Mouse (Mus musculus): ENCODE results near the gene Gphn. TPM values are rescaled to one million over a fixed set of nuclear protein-coding genes. Genes with fewer than 3 reads are reported as not detected.

Gene Gphn
- total and polyA plus RNA-seq, 3 experiments: 23.1 to 30.5 TPM; not detected in 1

GRCm38 (mm10) chr12:78225707-78226518, at the start of gene Gphn (continued):
- peak; percentile 88 for TF ChIP-seq MYC (IDR thresholded peaks at IDR 0.05; ENCODE audit: low read depth, low read length)
- TF ChIP-seq MAX (IDR thresholded peaks at IDR 0.05; ENCODE audit: low read length): peak; percentile 93
- no peak for TF ChIP-seq ZNF384 (IDR thresholded peaks at IDR 0.05; ENCODE audit: low read depth, low read length)
- TF ChIP-seq USF1 (IDR thresholded peaks at IDR 0.05; ENCODE audit: low read depth, low read length): peak; percentile 46; the same call in 1 of the 2 replicates

DNA sequence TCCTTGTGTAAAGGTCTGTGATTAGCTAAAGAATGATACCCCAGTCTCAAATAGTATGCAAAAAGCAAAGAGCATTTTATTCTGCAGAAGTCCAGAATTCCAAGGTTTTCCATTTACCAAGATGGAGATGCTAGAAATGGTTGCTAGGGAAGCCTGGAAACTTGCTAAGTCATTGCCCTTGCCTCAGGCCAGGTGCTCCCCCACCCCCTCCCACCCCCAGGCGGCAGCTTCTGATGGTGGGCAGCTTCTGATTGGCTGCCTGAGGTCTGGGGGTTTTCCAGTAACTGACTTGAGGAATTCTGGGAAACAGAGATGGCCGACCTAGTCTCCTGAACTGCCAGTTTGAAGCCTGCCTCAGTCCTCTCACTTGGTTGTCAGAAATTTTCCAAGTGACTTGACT, 44.7 kb upstream of the Gphn start:
- Histone ChIP-seq H3K27me3 (ENCODE audit: control insufficient read depth in 1 of 2, insufficient read depth in 2 of 2, low read length in 2 of 2) (peaks cover 0 to under 1% of the 10 kb centered on the region in 2 experiments; a peak in 1 of 4 replicates), H3K4me3 (ENCODE audit: control insufficient read depth in 1 of 2, insufficient read depth in 1 of 2, low read depth in 2 of 2, low read length in 2 of 2) (no peak overlapping the region), H3K4me1 (ENCODE audit: control insufficient read depth in 1 of 2, insufficient read depth in 2 of 2, low read length in 2 of 2) (no peaks in the 10 kb centered on the region)

DNA sequence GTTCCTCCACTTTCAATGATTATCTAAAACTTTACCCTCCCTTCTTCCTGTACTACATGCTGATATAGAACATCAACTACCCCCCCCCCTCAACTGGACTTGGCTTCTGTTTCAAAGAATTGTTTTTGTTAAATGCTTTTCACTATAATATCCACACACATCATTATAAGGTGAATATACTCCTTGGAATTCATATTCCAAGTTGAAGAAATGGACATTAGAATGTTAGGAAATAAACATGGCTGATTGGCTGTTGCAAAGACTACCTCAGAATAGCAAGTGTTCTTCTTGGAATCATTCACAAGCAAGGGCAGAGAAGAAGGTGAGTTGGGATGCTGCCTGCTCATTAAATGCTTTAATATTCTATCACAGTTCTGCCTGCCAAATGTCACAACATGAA, 32.2 kb upstream of the Gphn start, which contains the start of gene Gm6657:
Gene Gm6657, plus strand, starts transcription at position 301 of the 400 bp plus-strand sequence.
- peaks cover 8 to 18% of the 10 kb centered on the region in 2 experiments; a peak in 3 of 4 replicates for H3K4me1 ChIP-seq (ENCODE audit: control insufficient read depth in 1 of 2, insufficient read depth in 2 of 2, low read length in 2 of 2)

More for the DNA sequence above, 44.7 kb upstream of the Gphn start:
- no peak overlapping the region for H3K27ac ChIP-seq (ENCODE audit: control insufficient read depth, low read depth, low read length)
- no peaks in the 10 kb centered on the region for H3K36me3 ChIP-seq (ENCODE audit: control insufficient read depth in 1 of 2, insufficient read depth in 2 of 2, low read length in 2 of 2)
- DNase-seq (ENCODE audit: low read depth, low spot score): no peak
- H3K9ac ChIP-seq (ENCODE audit: control insufficient read depth, low read depth, low read length, poor library complexity, severe bottlenecking): no peak overlapping the region
- H3K79me2 ChIP-seq (ENCODE audit: control insufficient read depth, insufficient read depth, low read length, poor library complexity): no peaks in the 10 kb centered on the region
- H3K9me3 ChIP-seq (replicated peaks; ENCODE audit: insufficient read depth, low read length): no peaks in the 10 kb centered on the region
- no peak for TF ChIP-seq NELFE (IDR thresholded peaks at IDR 0.05; ENCODE audit: low read depth, low read length)
- no peak for TF ChIP-seq ZKSCAN1 (IDR thresholded peaks at IDR 0.05; ENCODE audit: low read depth, low read length)
- no peak for TF ChIP-seq CTCF (IDR thresholded peaks at IDR 0.05 in 2 of 3, conservative IDR thresholded peaks at IDR 0.05 in 1 of 3; ENCODE audit: control insufficient read depth in 1 of 3, insufficient read depth in 1 of 3, low read depth in 2 of 3, low read length in 3 of 3, poor library complexity in 1 of 3, severe bottlenecking in 1 of 3)
- no peak for TF ChIP-seq MAZ (IDR thresholded peaks at IDR 0.05; ENCODE audit: low read depth, low read length)
- no peak for TF ChIP-seq BHLHE40 (IDR thresholded peaks at IDR 0.05; ENCODE audit: borderline replicate concordance, low read depth, low read length)

More for the DNA sequence above, 32.2 kb upstream of the Gphn start, which contains the start of gene Gm6657:
- H3K36me3 ChIP-seq (ENCODE audit: control insufficient read depth in 1 of 2, insufficient read depth in 2 of 2, low read length in 2 of 2): peaks cover 0 to 20% of the 10 kb centered on the region in 2 experiments; a peak in 2 of 4 replicates
- H3K4me3 ChIP-seq (ENCODE audit: control insufficient read depth in 1 of 2, insufficient read depth in 1 of 2, low read depth in 2 of 2, low read length in 2 of 2): no peak within 1 kb of the TSS
- no peaks in the 10 kb centered on the region for H3K27me3 ChIP-seq (ENCODE audit: control insufficient read depth in 1 of 2, insufficient read depth in 2 of 2, low read length in 2 of 2)
- H3K9ac ChIP-seq (ENCODE audit: control insufficient read depth, low read depth, low read length, poor library complexity, severe bottlenecking): no peak within 1 kb of the TSS
- no peaks in the 10 kb centered on the region for H3K79me2 ChIP-seq (ENCODE audit: control insufficient read depth, insufficient read depth, low read length, poor library complexity)
- H3K27ac ChIP-seq (ENCODE audit: control insufficient read depth, low read depth, low read length): peak within 1 kb of the TSS; percentile 22; the same call in 1 of the 2 replicates
- no peak for DNase-seq (ENCODE audit: low read depth, low spot score)
- no peaks in the 10 kb centered on the region for H3K9me3 ChIP-seq (replicated peaks; ENCODE audit: insufficient read depth, low read length)
- TF ChIP-seq ZC3H11A (IDR thresholded peaks at IDR 0.05; ENCODE audit: low read depth, low read length) (no peak), SMC3 (IDR thresholded peaks at IDR 0.05; ENCODE audit: low read depth, low read length) (no peak), HCFC1 (IDR thresholded peaks at IDR 0.05; ENCODE audit: low read depth, low read length) (no peak), ETS1 (IDR thresholded peaks at IDR 0.05; ENCODE audit: low read depth, low read length) (no peak), TAL1 (IDR thresholded peaks at IDR 0.05; ENCODE audit: low read length) (no peak), RAD21 (IDR thresholded peaks at IDR 0.05; ENCODE audit: low read depth, low read length) (no peak), RCOR1 (IDR thresholded peaks at IDR 0.05; ENCODE audit: low read depth, low read length) (no peak), BHLHE40 (IDR thresholded peaks at IDR 0.05; ENCODE audit: borderline replicate concordance, low read depth, low read length) (no peak), NRF1 (IDR thresholded peaks at IDR 0.05; ENCODE audit: insufficient read depth, low read depth, low read length, poor library complexity, severe bottlenecking) (no peak), E2F4 (IDR thresholded peaks at IDR 0.05; ENCODE audit: borderline replicate concordance, low read depth, low read length) (no peak), ZKSCAN1 (IDR thresholded peaks at IDR 0.05; ENCODE audit: low read depth, low read length) (no peak), JUND (IDR thresholded peaks at IDR 0.05; ENCODE audit: low read depth, low read length) (no peak), ZMIZ1 (IDR thresholded peaks at IDR 0.05; ENCODE audit: low read depth, low read length) (no peak), UBTF (IDR thresholded peaks at IDR 0.05; ENCODE audit: borderline replicate concordance, insufficient read depth, low read depth, low read length) (no peak), SIN3A (IDR thresholded peaks at IDR 0.05; ENCODE audit: low read length) (no peak), MAZ (IDR thresholded peaks at IDR 0.05; ENCODE audit: low read depth, low read length) (no peak), GATA1 (IDR thresholded peaks at IDR 0.05; ENCODE audit: low read depth, low read length) (no peak), ELF1 (IDR thresholded peaks at IDR 0.05; ENCODE audit: low read depth, low read length) (no peak), USF1 (IDR thresholded peaks at IDR 0.05; ENCODE audit: low read depth, low read length) (no peak)

All from MEL (cell line).